Mouse (Mus musculus) left cerebral cortex, postnatal 4 days (tissue): ENCODE data around the gene Cdr2l. TPM values are rescaled to one million over a fixed set of nuclear protein-coding genes. Genes with fewer than 3 reads are reported as not detected.
"Not testable (repeated sequence)": the region's sequence is repeated elsewhere in the genome, so short reads cannot be mapped to it uniquely, and the experiment has no call there.

Source experiments
- DNase-seq: peaks from one replicate; pipeline ENCODE4 v3.0.0-alpha.2; 2022
- intact Hi-C: fragments of 180-260 bp; cut with DNase I; formaldehyde crosslinking; loops from one replicate; pipeline ENCODE4 v1.15.1; 2025
- total RNA-seq, 2 experiments: library from RNA; stranded (reverse); gene quantifications; 2 replicates each; pipeline ENCODE4 v1.2.3; 2021

Gene Cdr2l
- total RNA-seq, 2 experiments from 2014 or later, result 31.4 to 33.1 TPM

DNA sequence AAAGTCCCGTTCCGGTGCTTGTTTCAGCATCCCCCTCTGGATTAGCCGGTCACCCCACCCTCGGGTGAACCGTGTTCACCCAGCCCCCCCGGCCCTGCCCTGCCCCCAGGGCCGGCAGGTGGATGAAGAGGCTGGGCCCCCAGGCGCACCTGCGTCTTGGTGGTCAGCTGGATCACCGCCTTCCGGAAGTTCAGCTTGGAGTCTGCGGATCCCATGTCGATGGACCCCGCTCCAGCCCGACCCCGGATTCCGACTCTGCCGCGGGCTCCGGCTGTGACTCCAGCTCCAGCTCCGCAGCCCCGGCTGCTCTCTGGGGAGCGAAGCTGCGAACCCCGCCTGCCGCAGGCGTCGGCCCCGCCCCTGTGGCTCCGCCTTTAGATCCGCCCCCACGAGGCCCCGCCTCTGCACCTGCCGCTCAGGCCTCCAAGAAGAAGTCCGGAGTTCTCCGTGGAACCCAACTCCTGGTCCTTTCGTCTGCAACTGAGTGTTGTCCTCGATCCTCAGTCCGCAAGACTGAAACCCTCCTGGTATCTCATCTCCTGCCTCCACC is 14.2 kb upstream of the Cdr2l start, which contains the start of gene Hid1:
TSS of gene Hid1 (minus strand) at position 362 of the 550 bp plus-strand sequence.
- intact Hi-C loops, result no loop called here

DNA sequence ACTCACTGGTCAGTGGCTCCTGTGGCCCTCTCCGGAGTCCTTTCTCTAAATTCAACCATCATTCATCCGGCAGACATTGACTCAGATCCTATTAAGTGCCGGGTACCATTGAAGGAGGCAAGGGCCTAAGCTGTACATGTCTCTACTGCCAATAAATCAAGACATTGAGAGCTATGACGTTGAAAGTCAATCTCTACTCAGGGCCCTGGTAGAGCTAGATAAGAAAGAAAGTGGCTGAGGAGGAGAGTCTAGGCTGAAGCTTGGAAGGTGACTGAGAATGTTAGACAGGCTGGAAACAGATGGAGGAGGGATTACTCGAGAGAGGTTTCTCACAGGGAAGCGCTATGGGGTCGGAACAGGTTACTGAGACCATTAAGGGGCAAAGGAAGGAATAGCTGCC is 11.3 kb upstream of the Cdr2l start:
- no peak for DNase-seq
- intact Hi-C loops, result no loop called here

More for the DNA sequence above, 14.2 kb upstream of the Cdr2l start, which contains the start of gene Hid1:
- peak; percentile 83 for DNase-seq

DNA sequence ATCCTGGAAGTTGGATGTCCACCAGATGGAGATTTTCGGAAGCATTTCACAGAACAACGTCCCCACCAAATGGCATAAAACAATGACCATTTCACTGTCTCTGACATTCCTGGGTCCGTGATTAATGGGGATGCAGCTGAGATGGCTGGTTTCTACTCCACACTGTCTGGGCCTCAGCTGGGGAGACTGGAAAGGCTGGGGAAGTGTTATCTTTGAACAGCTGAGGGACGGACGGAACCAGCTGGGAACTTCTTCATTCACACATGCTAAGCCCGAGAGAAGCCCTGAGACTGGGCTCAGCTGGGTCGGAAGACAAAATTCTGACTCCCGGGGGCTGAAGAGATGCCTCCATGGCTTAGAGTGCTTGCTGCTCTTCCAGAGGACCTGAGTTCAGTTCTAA is 10.4 kb upstream of the Cdr2l start:
- DNase-seq, result no peak
- intact Hi-C loops, result no loop called here

DNA sequence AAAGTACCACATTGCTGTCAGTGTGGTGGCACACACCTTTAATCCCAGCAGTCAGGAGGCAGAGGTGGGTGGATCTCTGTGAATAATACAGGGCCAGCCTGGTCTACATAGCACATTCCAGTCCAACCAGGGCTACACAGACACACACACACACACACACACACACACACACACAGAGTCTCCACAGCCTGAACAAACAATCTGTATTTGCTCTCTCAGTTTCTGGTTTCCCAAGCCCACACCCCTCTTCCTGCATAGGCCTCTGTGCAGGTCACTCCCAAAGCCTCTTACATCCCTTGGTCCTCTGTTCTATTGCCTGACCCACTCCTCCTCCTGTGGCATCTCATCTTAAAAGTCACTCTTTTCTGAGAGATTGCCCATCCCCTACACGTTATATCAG is 9.7 kb upstream of the Cdr2l start:
- DNase-seq, result no peak
- intact Hi-C loops, result no loop called here

DNA sequence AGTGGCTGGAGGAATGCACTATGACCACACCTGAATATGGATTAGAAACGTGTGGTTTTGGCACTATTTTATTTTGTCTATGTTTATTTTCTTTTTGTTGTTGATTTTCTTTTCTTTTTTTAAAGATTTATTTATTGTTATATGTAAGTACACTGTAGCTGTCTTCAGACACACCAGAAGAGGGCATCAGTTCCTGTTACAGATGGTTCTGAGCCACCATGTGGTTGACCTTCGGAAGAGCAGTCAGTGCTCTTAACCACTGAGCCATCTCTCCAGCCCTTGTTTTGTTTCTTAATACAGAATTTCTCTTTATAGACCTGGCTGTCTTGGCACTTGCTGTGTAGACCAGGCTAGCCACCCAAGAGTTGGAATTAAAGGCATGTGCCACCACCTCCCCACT is 9.0 kb upstream of the Cdr2l start:
- intact Hi-C loops, result no loop called here
- no peak for DNase-seq

DNA sequence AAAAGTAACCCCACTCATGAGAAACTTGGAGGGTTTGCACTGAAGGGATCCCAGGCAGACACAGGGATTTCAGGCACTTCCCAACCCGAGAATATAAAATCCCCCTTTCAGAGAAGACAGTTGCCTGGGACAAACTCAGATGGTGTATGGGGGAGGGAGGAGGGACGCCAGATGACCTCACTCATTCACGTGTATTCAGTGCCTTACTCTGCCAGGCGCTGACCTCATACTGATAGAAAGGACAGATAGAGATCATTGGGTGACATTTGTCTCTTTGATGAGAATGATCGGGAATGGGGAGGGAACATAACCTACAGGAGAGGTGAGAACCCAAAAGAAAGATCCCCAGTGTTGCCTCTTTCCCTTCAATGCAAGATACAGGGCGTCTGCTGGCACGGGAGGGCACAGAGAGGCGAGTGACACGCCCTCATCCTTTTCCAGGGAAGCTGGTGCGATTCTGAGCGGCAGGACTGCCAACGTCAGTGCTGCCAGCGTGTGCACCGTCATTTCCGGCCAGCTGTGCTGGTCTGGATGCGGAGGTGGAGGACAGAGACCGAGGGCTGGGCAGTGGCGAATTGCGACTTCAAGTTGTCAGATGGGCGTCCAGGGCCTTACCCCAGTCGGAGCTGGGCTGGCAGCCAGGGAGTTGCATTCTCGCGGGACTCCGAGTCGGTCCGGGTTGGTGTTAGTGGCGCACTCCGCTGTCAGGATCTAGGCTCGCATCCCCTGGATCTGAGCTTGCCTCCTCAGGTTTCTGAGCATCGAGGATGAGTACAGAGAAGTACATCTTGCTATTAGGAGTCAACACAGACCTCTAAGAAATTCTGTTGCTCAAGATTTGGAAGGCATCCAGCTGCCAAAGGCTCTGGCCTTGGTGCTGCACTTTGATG is 7.7 kb upstream of the Cdr2l start:
- intact Hi-C loops, result no loop called here
- peak; percentile 82 for DNase-seq

DNA sequence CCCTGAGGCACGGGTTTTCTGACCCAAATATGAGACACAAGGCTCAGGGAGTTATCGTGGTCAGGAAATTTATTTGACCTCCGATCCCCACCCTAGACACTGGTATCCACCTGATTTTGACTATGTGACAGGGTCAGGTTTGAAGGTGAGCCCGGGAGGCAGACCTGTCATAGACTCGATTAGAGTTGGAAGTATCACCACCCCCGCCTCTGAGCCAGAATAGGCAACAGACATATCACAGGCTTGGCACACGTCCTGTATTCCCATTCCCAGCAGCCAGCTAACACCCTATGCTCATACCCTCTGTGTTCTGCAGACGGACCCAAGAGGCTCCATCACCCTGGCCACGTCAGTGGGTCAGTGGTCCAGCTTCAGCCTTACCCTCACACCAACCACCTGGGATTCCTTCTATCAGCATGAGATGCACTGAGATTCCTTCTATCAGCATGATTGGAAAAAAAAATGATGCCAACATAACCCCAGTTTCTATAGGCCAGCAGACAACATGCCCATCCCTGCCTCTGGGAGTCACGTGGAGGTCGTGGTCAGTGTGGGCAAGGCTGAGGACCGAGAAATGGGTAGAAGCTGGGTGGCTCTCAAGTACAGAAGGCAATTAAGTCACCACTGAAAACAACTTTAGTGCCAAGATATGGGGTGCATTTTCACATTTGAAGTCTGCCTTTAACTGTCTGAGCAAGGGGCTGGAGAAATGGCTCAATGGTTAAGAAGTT is 6.9 kb upstream of the Cdr2l start:
- no peak for DNase-seq
- intact Hi-C loops, result no loop called here

DNA sequence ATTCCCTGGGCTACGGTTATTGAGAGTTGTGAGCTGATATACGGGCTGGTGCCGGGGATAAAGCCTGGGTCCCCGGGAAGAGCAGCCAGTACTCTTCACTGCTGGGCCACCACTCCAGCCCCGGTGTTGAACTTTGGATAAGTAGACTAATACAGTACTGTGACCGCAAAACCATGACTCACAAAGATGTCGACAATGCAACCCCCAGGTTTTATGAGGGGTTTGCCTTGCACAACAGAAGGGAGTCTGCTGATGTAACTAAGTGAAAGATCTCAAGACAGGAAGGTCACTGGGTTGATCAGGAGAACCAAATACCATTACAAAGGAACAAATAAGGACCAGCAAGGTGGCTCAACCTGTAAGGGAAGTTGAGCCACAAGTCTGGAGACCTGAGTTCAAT is 5.0 kb upstream of the Cdr2l start:
- intact Hi-C loops, result no loop called here

DNA sequence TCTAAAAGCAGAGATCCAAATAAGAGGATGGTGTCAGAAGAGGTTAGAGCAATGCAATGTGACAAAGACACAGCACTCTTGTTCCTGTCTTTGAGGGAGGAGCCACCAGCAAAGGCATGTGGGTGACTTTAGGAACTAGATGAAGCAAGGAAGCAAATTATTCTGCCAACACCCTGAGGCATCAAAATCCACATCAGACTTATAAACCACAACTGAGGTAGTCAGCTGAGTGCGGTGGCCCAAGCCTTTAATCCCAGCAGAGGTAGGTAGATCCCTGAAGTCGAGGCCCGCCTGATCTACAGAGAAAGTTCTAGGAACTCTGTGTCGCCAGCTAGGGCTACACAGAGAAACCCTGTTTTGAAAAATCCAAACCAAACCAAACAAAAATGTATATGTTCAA is 4.5 kb upstream of the Cdr2l start:
- DNase-seq, result no peak
- intact Hi-C loops, result no loop called here

More for the DNA sequence above, 5.0 kb upstream of the Cdr2l start:
- DNase-seq, result no peak

DNA sequence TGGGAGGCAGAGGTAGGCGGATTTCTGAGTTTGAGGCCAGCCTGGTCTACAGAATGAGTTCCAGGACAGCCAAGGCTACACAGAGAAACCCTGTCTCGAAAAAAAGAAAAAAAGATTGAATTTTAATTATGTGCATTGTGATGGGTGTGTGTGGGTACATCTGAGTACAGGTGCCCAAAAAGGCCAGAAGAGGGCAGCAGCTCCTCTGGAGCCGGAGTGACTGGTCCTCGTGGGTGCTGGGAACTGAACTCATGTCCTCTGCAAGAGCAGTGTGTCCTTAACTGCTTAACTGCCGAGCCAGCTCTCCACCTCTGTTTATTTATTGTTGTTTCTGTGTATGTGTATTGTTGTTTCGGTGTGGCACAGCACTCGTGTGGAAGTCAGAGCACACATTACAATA is 3.9 kb upstream of the Cdr2l start:
- intact Hi-C loops, result no loop called here
- no peak for DNase-seq

DNA sequence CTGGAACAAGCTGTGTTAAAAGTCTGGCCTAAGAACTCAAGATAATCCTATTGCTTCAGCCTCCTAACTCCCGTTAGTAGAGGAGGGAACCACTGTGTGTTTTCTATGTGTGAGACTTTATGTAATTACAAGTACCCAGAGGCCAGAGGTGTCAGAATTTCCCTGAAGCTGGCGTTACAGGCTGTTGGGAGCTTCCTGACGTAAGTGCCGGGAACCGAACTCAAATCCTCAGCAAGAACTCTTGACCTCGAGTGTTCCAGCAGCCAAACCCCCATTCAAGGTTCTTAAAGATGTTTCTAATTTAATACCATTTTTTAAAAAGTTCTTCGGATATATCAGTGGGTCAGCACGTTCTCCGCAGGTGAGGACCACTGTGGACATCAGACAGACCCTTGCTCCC is 440 bp upstream of the Cdr2l start:
- DNase-seq, result no peak
- intact Hi-C loops, result no loop called here

DNA sequence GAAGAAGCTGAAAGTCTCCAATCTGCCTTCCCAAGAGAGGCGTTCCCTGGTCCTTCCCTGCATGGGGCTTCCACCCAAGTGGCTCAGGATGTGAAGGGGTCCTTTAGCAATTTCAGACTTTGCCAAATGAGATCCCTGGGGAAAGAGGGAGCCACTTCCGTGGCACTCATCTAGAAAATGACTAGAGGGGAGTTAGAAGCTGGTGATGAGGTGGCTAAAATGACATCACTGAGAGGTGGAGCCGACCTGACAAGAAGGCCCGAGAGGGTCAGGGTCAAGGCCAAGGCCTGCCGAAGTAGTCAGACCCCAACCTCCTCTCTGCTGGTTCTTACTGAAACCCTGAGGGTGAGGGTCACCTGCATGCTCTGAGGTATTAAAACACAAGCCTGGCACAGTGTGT is 1.2 kb downstream of the Cdr2l start:
- intact Hi-C loops, result no loop called here
- no peak for DNase-seq

DNA sequence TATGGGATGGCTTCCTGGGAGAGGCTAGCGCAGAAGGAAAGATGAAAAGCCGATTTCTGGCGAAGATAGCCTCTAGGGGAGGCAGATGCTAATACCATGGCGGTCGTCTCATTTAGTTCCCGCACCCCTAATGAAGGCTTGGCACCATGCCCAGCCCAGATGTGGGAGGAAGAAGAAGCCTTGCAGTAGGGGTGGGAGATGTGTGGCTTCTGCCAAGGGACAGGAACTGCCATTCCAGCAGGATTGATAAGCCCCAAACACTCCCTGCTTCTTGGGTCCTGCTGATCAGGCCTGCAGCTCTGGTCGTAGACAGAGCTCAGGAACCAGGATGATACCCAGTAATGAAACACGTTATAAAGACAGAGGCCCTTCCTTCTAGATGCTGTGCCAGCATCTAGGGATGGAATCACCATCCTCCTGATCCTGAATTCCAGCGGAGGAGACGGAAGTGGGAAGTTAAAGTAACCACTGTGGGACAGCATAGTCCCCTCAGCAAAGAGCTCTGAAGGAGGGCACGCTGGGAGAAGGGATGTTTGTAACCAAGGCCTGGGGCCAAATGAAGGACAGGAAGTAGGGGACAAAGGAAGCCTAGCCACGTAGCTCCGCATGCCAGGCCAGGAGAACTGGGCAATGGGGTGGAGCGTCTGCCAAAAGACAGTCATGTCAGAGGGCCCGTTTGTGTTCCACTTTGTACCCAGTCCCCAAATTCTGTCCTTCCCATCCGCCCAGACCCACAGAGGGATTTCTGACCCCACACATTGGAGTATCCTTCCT is 2.2 kb downstream of the Cdr2l start:
- intact Hi-C loops, result no loop called here
- peak; percentile 62 for DNase-seq

DNA sequence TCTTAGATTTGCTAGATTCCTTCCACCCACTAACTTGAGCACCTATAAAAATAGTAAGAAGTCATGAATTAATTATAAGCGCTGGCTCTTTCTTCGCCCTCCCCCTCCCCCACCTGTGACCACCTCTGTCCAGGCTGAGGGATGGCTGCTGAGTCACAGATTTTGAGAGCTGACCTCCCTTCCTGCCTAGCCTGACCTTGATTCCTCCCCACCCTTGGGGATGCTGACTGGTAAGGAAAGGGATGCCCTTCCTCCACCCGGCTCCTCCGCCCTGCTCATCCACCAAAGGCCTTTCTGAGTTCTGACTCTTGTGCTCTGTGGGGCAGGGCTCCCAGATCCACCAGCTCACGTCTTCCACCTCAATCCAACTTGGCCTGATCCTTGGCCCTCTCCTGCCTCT is 2.9 kb downstream of the Cdr2l start:
- DNase-seq, result no peak
- intact Hi-C loops, result no loop called here

DNA sequence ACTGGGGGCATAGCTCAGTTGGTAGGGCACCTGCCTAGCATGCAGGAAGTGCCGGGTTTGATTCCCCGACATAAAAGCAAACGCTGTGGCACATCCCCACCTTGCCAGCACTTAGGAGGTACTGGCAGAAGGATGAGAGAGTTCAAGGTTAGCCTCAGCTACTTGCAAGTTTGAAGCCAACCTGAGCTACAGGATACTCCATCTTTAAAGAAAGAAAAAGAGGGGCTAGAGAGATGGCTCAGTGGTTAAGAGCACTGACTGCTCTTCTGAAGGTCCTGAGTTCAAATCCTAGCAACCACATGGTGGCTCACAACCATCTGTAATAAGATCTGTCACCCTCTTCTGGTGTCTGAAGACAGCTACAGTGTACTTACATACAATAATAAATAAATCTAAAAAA is 5.1 kb downstream of the Cdr2l start:
- intact Hi-C loops, DNase-seq: not testable (repeated sequence)

DNA sequence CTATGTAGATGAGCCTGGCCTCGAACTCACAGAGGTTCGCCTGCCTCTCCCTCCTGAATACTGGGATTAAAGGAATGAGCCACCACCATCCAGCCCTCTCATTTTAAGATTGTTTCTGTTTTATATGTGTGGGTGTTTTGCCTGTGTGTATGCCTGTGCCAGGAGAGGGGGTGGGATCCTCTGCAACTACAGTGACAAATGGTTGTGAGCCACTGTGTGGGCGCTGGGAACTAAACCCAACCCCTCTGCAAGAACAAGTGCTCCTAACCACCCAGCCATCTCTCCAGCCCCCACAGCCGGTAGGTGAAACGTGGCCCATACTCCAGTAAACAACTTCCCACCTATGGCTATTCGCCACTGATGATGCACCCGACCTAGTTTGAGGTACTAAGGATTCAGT is 9.6 kb downstream of the Cdr2l start:
- intact Hi-C loops, result no loop called here
- DNase-seq, result no peak

DNA sequence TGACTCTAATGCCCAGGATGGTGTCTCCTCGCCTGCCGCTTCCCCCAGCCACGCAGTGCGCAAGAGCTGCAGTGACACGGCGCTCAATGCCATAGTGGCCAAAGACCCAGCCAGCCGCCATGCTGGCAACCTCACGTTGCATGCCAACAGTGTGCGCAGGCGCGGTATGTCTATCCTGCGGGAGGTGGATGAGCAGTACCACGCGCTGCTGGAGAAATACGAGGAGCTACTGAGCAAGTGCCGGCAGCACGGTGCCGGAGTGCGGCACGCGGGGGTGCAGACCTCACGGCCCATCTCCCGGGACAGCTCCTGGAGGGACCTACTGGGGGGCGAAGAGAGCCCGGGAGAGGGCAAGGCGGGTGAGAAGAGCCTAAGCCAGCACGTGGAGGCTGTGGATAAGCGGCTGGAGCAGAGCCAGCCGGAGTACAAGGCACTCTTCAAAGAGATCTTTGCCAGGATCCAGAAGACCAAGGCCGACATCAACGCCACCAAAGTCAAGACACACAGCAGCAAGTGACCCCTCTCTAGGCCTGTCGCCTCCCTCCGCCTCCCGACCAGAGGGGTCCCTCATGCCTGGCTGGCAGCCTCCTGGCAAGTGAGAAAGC is 12.1 kb downstream of the Cdr2l start:
- intact Hi-C loops, result no loop called here
- DNase-seq, result no peak

DNA sequence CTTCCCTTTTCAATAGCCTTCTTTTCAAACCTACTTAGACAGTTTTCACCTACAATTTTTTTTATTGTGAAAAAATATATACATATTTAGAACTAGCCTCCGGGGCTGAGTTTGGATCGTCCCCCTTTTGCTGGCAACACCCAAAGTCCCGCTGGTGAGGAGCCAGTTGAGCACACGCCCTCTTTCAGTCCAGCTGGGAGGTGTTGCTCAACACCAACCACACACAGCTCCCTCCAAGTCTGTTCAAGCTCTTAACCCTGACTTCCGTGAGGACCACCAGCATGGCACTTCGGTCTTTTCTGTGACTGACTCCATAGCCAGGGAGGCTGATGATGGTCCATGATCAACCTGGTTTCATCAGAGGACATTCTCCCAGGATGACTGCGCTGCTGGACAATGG is 16.4 kb downstream of the Cdr2l start:
- intact Hi-C loops, result no loop called here

DNA sequence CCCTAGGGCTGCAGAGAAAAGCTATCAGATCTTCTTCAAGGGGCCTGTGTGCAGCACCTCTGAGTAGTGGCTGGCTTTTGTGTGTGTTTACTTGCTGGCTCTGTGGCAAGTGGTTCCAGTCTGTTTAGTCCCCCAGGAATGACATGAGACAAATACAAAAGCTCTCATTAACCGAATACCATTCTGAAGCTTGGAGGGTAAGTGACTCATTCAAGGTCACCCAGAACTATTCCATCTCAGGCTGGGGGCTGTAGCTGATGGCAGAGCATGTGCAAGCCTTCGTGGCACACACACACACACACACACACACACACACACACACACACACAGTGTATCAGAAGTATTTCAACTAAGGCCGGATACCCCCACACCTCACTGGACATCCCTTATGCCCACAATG is 18.4 kb downstream of the Cdr2l start:
- intact Hi-C loops, result no loop called here
- no peak for DNase-seq

More for the DNA sequence above, 16.4 kb downstream of the Cdr2l start:
- DNase-seq, result no peak

DNA sequence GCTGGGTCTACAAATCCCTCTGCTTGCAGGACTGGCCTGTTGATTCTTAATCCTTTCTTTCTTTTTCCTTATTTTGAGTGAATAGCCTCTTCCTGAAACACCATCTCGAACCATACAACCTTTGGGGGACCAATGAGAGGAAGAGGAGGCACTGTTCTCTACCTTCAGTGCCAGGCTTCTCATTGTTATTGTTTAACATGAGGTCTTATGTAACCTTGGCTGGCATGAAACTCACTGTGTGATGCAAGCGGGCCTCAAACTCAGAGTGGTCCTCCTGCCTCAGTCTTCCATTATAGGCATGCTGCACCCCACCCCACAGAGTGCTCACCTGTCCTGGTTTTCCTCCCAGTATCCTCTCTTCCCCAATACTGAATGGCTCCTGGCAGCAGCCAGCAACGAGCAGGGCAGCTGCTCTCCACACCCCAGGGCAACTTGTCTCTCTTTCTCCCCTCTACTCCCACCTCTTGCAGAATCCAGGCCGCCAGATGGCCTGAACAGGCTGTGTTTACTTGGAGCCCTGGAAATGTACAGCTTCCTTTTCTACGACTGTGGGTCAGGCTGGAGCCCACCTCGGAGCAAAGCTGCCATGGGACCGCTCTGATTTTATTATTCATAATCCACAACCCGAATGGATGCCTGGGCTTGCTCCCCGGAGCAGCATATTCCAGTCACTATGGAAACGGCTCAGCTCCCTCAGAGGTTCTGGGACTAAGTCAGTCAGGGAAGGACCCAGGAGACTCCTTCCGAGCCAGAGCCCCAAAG is 19.1 kb downstream of the Cdr2l start:
- peak; percentile 74 for DNase-seq
- intact Hi-C loops, result no loop called here
